Mouse (Mus musculus): ENCODE measurements around the gene Cxcl12. TPM values are rescaled to one million over a fixed set of nuclear protein-coding genes. Genes with fewer than 3 reads are reported as not detected.

The Cxcl12 gene
- polyA plus RNA-seq, 1 experiment from 2014 or later: 87.4 TPM

DNA sequence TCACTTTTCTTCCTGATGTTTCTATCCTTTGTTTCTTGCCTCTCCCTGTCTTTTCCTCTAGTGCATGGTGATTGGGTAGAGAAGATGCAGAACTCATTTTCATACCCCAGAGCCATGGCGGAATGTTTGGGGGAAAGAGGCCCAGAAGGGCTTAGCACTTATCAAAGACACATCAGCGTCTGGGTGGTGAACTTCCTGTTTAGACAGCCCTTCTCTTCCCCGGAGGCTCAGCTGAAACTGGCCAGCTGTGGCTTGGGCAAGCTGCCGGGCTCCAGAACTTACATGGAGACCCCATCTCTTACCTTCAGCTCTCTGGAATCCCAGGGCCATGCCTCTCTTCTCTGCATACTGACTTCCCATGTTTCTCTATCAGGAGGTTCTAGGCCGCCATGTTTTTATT lies 32.6 kb downstream of the Cxcl12 start:
- H3K36me3 ChIP-seq (ENCODE audit: insufficient read depth, low read length): no peaks in the 10 kb centered on the region
- DNase-seq (ENCODE audit: low spot score): peak; percentile 43
- peaks cover 3% of the 10 kb centered on the region; the same call in 1 of the 2 replicates for H3K4me1 ChIP-seq (ENCODE audit: insufficient read depth, low read depth, low read length)
- H3K9ac ChIP-seq (replicated peaks; ENCODE audit: low read depth): no peak overlapping the region
- no peak overlapping the region for H3K27ac ChIP-seq (ENCODE audit: low read length)
- no peak overlapping the region for H3K4me2 ChIP-seq (replicated peaks; ENCODE audit: low read depth, low read length)
- ATAC-seq: peak; percentile 62
- no peaks in the 10 kb centered on the region for H3K9me3 ChIP-seq (ENCODE audit: low read length)
- TF ChIP-seq EP300 (IDR thresholded peaks at IDR 0.05) (0 out of 2 replicates have a peak, but pooled peaks have one; percentile 14), CTCF (IDR thresholded peaks at IDR 0.05) (no peak)
- H3K27me3 ChIP-seq (replicated peaks; ENCODE audit: insufficient read depth, low read length): 0 out of 2 replicates have a peak, but pooled peaks cover 2% of the 10 kb centered on the region
- no peak overlapping the region for H3K4me3 ChIP-seq (ENCODE audit: low read depth, low read length)
- 29% methylated on average over 5 of the region's 5 CpGs for WGBS

DNA sequence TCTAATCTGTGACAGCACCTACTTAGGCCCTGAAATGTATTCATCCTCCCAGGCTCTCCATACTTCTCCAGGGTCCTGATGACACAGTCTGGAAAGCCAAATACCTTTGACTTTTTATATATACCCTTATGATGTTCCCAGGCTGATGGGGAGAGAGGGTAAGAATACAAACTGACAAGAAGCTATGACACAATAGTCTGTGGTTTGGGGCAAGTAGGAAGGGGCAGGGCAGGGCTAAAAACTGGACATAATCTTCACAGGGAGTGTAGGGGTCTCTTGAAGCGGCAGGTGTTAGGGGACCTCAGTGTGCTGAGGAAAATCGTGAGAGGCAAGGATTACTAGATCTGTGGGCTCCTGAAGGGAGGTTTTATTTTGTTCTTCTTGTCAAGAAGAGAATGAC lies 33.1 kb downstream of the Cxcl12 start:
- DNase-seq (ENCODE audit: low spot score) (no peak), ATAC-seq (no peak)
- no peaks in the 10 kb centered on the region for H3K9me3 ChIP-seq (ENCODE audit: low read length)
- H3K27ac ChIP-seq (ENCODE audit: low read length): no peak overlapping the region
- peaks cover 3% of the 10 kb centered on the region; the same call in 1 of the 2 replicates for H3K4me1 ChIP-seq (ENCODE audit: insufficient read depth, low read depth, low read length)
- 0 out of 2 replicates have a peak, but pooled peaks cover 2% of the 10 kb centered on the region for H3K27me3 ChIP-seq (replicated peaks; ENCODE audit: insufficient read depth, low read length)
- no peak overlapping the region for H3K9ac ChIP-seq (replicated peaks; ENCODE audit: low read depth)
- no peak overlapping the region for H3K4me3 ChIP-seq (ENCODE audit: low read depth, low read length)
- no peaks in the 10 kb centered on the region for H3K36me3 ChIP-seq (ENCODE audit: insufficient read depth, low read length)
- TF ChIP-seq CTCF (IDR thresholded peaks at IDR 0.05): no peak
- no peak for TF ChIP-seq EP300 (IDR thresholded peaks at IDR 0.05)
- no peak overlapping the region for H3K4me2 ChIP-seq (replicated peaks; ENCODE audit: low read depth, low read length)
- 60% methylated on average over 2 of the region's 2 CpGs for WGBS

DNA sequence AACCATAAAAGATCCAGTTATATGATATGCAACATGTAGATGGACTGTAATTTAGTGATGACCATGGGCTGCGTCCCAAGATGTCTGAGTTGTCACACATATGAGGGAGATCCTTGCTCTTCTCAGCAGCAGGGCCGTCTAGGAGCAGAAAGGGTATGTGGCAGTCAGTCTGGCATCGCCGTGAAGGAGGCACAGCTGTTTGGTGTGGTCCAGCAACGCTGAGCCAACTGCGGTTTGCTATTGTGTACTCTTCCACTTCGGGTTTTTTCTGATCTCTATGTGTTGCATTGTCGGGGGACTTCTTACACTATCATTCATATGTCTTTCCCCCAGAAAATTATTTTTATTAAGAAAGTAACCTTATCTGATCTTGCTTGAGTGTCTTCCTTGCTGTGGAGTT lies 33.5 kb downstream of the Cxcl12 start:
- no peak overlapping the region for H3K9ac ChIP-seq (replicated peaks; ENCODE audit: low read depth)
- no peak overlapping the region for H3K4me3 ChIP-seq (ENCODE audit: low read depth, low read length)
- H3K4me2 ChIP-seq (replicated peaks; ENCODE audit: low read depth, low read length): no peak overlapping the region
- TF ChIP-seq EP300 (IDR thresholded peaks at IDR 0.05) (no peak), CTCF (IDR thresholded peaks at IDR 0.05) (no peak)
- ATAC-seq (peak; percentile 37; the same call in 1 of the 2 replicates), DNase-seq (ENCODE audit: low spot score) (no peak)
- 63% methylated on average over 8 of the region's 8 CpGs for WGBS
- no peaks in the 10 kb centered on the region for H3K9me3 ChIP-seq (ENCODE audit: low read length)
- no peaks in the 10 kb centered on the region for H3K36me3 ChIP-seq (ENCODE audit: insufficient read depth, low read length)
- H3K4me1 ChIP-seq (ENCODE audit: insufficient read depth, low read depth, low read length): peaks cover 3% of the 10 kb centered on the region; the same call in 1 of the 2 replicates
- H3K27ac ChIP-seq (ENCODE audit: low read length): no peak overlapping the region
- H3K27me3 ChIP-seq (replicated peaks; ENCODE audit: insufficient read depth, low read length): 0 out of 2 replicates have a peak, but pooled peaks cover 2% of the 10 kb centered on the region

DNA sequence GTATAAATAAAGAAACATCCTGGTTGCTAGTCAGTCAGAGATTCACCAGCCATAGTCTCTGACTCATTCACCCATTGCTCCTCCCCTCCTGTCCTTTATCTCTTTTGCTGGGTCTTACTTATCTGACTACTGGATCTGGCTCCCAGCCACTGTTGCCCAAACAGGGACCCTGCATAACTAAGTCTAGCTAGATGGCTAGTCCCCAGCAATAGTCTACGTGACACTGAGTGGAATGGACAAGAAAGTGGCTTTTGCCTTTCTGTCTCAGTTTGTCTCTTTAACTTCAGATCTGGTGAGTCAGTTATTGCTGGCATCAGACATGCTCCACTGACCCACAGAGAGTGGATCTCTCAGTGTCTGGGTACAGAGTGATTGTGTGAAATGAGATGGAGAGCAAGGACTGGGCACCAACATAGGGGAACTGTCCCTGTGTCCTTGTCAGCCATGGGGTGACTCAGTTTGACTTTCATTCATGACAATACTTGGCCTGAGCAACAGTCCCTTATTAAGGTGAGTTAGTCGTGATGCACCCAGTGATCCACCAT lies 34.6 kb downstream of the Cxcl12 start:
- Histone ChIP-seq H3K27me3 (replicated peaks; ENCODE audit: insufficient read depth, low read length) (0 out of 2 replicates have a peak, but pooled peaks cover 2% of the 10 kb centered on the region), H3K27ac (ENCODE audit: low read length) (no peak overlapping the region), H3K9me3 (ENCODE audit: low read length) (no peaks in the 10 kb centered on the region), H3K4me2 (replicated peaks; ENCODE audit: low read depth, low read length) (no peak overlapping the region), H3K4me3 (ENCODE audit: low read depth, low read length) (no peak overlapping the region), H3K9ac (replicated peaks; ENCODE audit: low read depth) (no peak overlapping the region), H3K36me3 (ENCODE audit: insufficient read depth, low read length) (no peaks in the 10 kb centered on the region), H3K4me1 (ENCODE audit: insufficient read depth, low read depth, low read length) (peaks cover 3% of the 10 kb centered on the region; the same call in 1 of the 2 replicates)
- TF ChIP-seq EP300 (IDR thresholded peaks at IDR 0.05) (no peak), CTCF (IDR thresholded peaks at IDR 0.05) (no peak)
- ATAC-seq (no peak), DNase-seq (ENCODE audit: low spot score) (no peak)
- WGBS: 57% methylated on average over 2 of the region's 2 CpGs

DNA sequence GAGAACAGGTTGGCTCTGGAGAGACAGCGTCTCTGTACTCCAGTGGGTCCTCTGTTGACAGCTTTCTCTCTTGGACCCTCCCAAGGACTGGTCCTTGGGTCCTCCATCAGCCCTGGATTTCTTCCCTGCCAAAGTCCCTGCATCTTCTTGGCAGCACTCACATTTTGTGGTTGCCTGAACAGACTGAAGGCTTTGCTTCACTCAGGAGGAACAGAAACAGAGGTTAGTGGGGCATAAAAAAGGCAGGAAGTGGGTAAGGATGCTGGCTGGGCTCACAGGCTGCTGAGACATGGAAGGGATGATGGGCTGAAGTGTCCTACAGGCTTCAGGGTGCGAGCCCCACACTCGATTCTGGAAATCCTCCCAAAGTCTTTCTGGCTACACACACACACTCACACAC lies 35.8 kb downstream of the Cxcl12 start:
- Histone ChIP-seq H3K4me1 (ENCODE audit: insufficient read depth, low read depth, low read length) (peaks cover 3% of the 10 kb centered on the region; the same call in 1 of the 2 replicates), H3K27ac (ENCODE audit: low read length) (no peak overlapping the region), H3K36me3 (ENCODE audit: insufficient read depth, low read length) (no peaks in the 10 kb centered on the region), H3K4me3 (ENCODE audit: low read depth, low read length) (no peak overlapping the region), H3K9me3 (ENCODE audit: low read length) (no peaks in the 10 kb centered on the region), H3K27me3 (replicated peaks; ENCODE audit: insufficient read depth, low read length) (0 out of 2 replicates have a peak, but pooled peaks cover 2% of the 10 kb centered on the region), H3K9ac (replicated peaks; ENCODE audit: low read depth) (no peak overlapping the region), H3K4me2 (replicated peaks; ENCODE audit: low read depth, low read length) (no peak overlapping the region)
- DNase-seq (ENCODE audit: low spot score): no peak
- ATAC-seq: no peak
- WGBS: 77% methylated on average over 3 of the region's 3 CpGs
- TF ChIP-seq EP300 (IDR thresholded peaks at IDR 0.05) (no peak), CTCF (IDR thresholded peaks at IDR 0.05) (no peak)

DNA sequence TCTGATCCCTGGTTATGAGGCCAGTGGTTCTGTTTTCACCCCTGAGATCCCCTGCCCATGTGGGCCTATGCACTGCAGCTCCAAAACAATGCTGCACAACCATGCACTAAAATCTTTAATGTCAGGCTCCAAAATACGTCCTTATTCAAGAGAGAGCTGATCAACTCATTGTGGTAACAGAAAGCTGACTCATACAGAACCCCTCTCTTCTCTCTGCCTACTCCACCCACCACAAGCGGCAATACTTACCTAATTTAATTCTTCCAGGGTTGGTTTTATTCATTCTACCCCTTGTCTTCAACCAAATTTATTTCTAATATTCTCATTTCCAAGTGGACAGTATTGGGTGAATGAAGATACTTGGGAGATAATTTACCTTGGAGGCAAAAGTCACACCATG lies 38.5 kb downstream of the Cxcl12 start:
- no peaks in the 10 kb centered on the region for H3K36me3 ChIP-seq (ENCODE audit: insufficient read depth, low read length)
- no peak overlapping the region for H3K9ac ChIP-seq (replicated peaks; ENCODE audit: low read depth)
- DNase-seq (ENCODE audit: low spot score) (no peak), ATAC-seq (no peak)
- WGBS: 84% methylated on average over 2 of the region's 2 CpGs
- H3K4me1 ChIP-seq (ENCODE audit: insufficient read depth, low read depth, low read length): no peaks in the 10 kb centered on the region
- 0 out of 2 replicates have a peak, but pooled peaks cover 2% of the 10 kb centered on the region for H3K27me3 ChIP-seq (replicated peaks; ENCODE audit: insufficient read depth, low read length)
- no peak overlapping the region for H3K4me2 ChIP-seq (replicated peaks; ENCODE audit: low read depth, low read length)
- no peak overlapping the region for H3K27ac ChIP-seq (ENCODE audit: low read length)
- TF ChIP-seq EP300 (IDR thresholded peaks at IDR 0.05): no peak
- TF ChIP-seq CTCF (IDR thresholded peaks at IDR 0.05): no peak
- H3K4me3 ChIP-seq (ENCODE audit: low read depth, low read length): no peak overlapping the region
- H3K9me3 ChIP-seq (ENCODE audit: low read length): no peaks in the 10 kb centered on the region
